Mouse (Mus musculus) right cerebral cortex, adult 2 months (tissue): ENCODE measurements around the gene Hmcn1.

Source experiments
- DNase-seq, 2 experiments: peaks; one replicate each; pipeline ENCODE4 v3.0.0; 2021 to 2022; ENCODE audit warnings: low spot score in 2 of 2

The Hmcn1 gene

GRCm38 (mm10) chr1:150993162-150994064 is at the start of gene Hmcn1:
Hmcn1 (minus strand) TSS chr1:150993435.
- peak in 1 of 2 experiments; percentile 9 for DNase-seq

GRCm38 (mm10) chr1:151040945-151041649 is 47.9 kb upstream of the Hmcn1 start:
- no peak for DNase-seq

GRCm38 (mm10) chr1:151040290-151040689 is 47.1 kb upstream of the Hmcn1 start:
- DNase-seq = no peak

DNA sequence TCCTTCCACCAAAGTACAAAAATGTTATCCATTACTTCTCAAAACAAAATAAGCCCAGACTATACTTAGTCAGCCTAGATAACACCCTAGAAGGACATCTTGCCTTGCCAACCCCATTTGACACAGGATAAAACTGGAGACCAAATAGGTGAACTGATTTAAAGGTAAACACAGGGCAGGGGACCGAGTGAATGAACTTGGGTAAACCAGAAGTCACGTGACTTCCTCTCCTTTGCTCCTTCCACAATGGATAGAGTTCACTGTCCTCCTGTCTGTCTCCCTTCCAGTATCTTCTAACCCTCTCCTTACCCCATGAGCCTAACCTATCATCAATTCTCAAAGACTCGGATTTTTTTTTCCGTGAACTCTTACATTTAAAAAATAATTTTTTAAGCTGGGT is 46.0 kb upstream of the Hmcn1 start:
- no peak for DNase-seq

DNA sequence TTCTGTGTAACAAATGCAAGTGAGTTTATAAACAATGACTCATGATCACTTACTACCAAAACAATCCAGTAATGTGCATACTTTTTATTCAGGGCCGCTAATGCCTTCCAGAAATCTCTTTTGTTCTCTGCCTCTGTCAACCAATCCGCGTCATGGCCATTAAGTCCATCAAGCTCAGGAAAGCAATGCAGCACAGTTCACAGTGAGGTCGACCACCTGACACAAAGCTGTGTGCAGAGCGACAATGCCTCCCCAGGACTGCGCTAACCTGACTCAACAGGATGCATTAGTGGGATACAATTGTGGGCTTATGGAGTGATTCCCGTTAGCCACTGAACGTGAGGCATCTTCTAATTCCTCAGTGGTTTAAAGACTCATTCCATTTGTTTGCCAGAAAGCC is 45.3 kb upstream of the Hmcn1 start:
- no peak for DNase-seq

DNA sequence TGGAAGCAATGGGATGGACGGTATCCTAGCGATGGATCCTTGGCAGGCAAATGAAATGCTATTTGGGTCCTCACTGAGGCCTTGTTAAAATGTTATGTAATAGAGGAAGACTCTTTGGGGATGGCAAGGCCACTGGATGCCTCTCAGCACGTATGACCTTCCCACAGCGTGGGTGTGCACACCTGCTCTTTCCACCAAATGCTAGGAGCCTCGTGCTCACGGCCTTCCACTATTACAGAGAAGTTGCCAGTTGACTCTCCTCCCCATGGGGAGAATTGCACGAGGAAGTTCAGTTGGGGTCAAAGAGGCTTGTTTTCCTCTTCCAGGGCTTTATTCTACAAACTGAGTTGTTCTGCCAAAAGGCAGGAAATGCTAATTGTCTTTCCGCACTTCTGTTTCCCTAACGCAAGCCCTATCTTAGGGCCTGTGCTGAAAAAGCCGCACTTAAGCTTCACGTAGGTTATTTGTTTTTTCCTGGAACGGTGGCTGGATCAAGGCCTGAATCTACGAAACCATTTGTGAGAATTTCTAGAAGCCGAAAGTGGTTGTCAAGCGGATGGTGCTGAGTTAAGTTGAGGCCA is 43.3 kb upstream of the Hmcn1 start:
- DNase-seq = no peak

- no peak for DNase-seq
Observed at GRCm38 (mm10) chr1:151035766-151036165, 42.5 kb upstream of the Hmcn1 start.

DNA sequence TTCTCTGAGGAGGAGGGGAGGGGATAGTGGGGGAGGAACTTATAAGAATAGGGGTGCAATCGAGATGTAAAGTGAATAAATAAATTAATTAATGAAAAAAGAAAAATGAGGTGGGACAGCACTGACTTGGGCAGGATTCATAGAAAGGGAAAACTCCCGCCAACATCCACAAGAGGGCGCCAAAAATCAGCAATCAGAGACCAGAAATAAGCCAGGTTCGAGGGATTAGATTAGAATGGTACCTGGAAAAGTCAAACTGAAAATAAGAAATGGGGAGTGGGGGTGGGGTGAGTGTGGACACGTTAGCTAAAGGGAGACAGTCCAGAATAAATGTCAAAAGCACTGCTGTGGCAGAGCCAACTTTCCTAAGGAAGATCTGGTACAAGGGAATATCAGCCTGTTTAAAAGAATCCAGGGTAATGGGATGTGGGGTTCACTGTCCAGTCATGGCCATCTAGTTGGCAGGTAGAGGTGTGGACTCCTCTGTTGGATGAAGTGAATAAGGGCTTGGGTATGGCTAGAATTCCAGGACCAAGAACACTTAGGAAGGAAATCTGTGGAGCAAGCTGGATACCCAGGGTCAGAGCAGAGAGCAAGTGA is 41.9 kb upstream of the Hmcn1 start:
- DNase-seq = peak; percentile 81

DNA sequence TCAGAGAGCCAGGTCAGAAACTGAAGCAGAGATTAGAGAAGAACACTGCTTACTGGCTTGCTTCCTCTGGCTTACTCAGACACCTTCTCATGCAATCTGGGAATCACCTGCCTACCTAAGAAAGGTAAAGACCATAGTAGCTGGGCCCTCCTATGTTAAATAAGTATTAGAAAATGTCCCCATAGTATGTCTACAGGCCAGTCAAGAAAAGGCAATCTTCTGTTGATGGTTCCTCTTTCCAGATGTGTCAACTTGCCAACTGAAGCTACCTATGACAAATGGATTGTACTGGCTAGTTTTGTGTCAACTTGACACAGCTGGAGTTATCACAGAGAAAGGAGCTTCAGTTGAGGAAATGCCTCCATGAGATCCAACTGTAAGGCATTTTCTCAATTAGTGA is 40.1 kb upstream of the Hmcn1 start:
- DNase-seq = no peak

DNA sequence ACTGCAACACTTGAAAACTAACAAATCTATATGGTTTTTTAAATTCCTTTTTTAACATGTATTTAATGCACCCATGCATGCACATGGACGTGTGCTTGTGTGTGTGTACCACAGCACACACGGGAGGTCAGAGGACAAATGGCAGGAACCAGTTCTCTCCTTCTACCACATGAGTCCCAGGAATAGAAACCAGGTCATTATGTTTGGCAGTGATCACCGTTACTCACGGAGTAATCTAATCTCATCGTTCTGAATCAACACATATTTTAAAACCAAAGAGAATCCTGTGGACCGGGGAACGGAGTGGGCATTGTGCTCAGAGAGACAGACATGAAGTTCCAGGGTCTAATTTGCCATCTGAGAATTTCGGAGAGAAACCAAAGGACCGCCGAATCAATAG is 38.3 kb upstream of the Hmcn1 start:
- DNase-seq = no peak

DNA sequence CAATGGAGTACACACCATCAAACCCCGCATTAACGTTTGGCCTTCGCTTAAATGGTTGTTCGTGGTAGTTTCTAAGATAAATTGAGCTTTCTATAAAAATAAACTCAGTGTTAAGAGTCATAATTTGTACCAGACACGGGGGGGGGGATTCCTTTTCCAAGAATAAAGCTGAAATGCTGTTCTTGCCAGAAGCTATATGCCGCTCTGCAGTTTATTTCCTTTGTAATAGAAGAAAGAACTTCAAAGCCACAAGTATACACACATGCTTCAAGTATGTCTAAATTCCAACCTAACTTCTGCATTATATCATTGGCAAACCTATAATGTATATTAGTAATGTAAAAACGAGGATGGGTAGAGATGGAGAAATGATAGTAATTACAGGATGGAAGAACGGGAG is 37.9 kb upstream of the Hmcn1 start:
- no peak for DNase-seq

GRCm38 (mm10) chr1:151025049-151025773 is 32.0 kb upstream of the Hmcn1 start:
- no peak for DNase-seq

DNA sequence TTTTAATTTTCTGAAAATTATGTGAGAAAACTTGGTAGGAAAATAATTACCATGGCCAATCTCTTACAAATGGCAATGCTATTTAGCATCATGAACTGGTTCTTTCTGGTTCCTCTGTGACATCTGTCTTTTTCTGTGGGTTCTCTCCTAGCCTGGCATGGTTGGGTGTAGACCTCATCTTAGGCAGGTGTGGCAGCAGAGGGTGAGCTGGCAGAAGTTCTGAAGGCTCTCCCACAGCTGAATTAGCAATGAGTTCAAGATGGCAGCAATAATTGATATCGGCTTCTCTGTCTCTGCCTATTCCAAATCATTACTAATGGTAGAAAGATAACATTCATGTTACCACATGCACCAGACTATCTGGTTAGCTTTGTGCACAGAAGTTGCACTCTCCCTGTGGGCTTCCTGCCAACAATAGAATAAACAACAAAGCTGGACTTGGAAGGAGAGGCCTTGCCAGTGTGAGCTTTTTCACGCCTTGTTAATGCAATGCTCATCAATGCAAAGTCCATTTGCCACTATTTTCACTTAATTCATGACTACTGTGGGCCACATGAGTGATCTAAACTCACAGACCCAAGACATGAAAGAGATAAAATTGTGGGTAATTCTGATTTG is 26.1 kb upstream of the Hmcn1 start:
- DNase-seq = no peak

GRCm38 (mm10) chr1:151011056-151011455 is 17.8 kb upstream of the Hmcn1 start:
- peak; percentile 62 to 65 for DNase-seq

- DNase-seq = peak; percentile 78 to 83
Observed at GRCm38 (mm10) chr1:151009115-151009797, 16.0 kb upstream of the Hmcn1 start.

DNA sequence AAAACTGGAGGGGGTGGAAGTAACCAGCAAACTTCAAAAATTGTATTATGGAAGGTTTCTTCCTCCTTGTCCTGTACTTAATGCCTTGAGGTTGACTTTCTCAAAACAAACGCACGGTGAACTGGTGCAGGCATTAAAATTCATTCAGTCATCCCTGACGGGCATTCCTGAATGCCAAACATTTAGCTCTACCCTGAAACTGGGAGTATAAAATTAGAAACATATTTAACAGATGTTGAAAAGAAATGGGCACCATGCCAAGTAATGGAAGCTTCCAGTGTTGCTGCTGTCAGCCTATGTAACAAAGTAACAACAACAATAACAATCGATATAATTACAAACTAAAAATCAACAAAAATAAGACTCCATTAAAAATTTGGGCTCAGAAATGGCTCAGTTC is 14.5 kb upstream of the Hmcn1 start:
- DNase-seq = no peak

DNA sequence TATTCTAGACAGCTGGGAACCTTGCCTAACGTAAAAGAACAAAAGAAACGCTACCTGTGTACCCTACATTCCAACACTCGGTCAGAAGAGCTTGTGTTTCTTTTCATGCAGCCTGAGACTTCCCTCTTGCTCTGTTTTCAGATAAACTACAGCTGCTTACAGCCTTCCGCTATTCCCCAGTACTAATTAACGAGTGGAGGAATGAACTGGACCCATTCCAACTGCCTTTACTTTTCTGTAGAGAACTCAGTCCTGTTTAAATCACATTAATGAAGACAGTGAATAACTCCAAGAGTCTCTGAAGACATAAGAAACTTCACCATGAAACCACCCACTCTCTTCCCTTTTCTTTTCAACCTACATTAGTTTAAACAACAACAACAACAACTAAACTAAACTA is 10.8 kb upstream of the Hmcn1 start:
- DNase-seq = no peak

GRCm38 (mm10) chr1:151001868-151002428 is 8.7 kb upstream of the Hmcn1 start:
- no peak for DNase-seq

DNA sequence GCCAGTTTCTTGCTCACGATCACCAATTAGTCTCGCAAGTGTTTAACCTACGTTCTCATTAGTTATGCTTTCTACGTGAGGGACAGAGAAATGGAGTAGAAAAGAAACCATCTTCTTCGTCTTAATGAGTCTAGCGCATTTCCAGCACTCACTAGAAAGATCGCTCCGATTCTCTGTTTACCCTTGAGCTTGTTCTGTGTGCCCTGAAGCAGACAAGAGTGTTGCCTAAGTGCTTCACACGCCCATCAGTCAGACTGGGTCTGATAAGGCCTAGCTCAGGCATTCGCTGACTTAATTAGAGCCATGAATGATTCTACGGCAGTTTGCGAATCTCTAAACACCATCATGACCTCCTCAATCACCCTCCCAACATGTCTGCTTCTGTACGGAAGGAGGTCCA is 7.5 kb upstream of the Hmcn1 start:
- no peak for DNase-seq

GRCm38 (mm10) chr1:150994612-150995011 is 1.4 kb upstream of the Hmcn1 start:
- DNase-seq = no peak
